Mouse (Mus musculus) G1E (cell line): ENCODE measurements around the gene Nrap.

ENCODE experiments used
- CTCF ChIP-seq: IDR thresholded peaks from 2 replicates; pipeline ENCODE4 v1.5.1; 2012; ENCODE audit warnings: low read depth, low read length, inconsistent platforms, mixed read lengths
- TAL1 ChIP-seq: conservative IDR thresholded peaks from 2 replicates; pipeline ENCODE4 v1.6.1; 2012; ENCODE audit warnings: low read depth, low read length, inconsistent platforms, mixed read lengths

GRCm38 (mm10) chr19:56432706-56433105 lies 42.9 kb upstream of the Nrap start:
- TF ChIP-seq CTCF (no peak), TAL1 (no peak)
